Mouse (Mus musculus) CH12.LX (cell line): ENCODE measurements around the gene A030005K14Rik. TPM values are rescaled to one million over a fixed set of nuclear protein-coding genes. Genes with fewer than 3 reads are reported as not detected.

Experiments
- DNase-seq: peaks from one replicate; pipeline ENCODE4 v3.0.0-alpha.2; 2013; ENCODE audit errors: extremely low read depth
- H3K27ac ChIP-seq: 2 replicates; pipeline ENCODE4 v1.5.1; 2012; ENCODE audit warnings: low read depth, mild to moderate bottlenecking, control low read depth, moderate library complexity; ENCODE audit not compliant: insufficient read depth
- H3K27me3 ChIP-seq: replicated peaks from 2 replicates; pipeline ENCODE3; 2012; ENCODE audit warnings: inconsistent platforms
- H3K36me3 ChIP-seq, 2 experiments: replicated peaks in 1 of 2; 2 replicates each; pipeline versions ENCODE3 to v1.6.1; 2012; ENCODE audit warnings: inconsistent platforms in 1 of 2, low read length in 1 of 2, mild to moderate bottlenecking in 1 of 2, mixed read lengths in 1 of 2, moderate library complexity in 1 of 2; ENCODE audit not compliant: control insufficient read depth in 1 of 2, insufficient read depth in 1 of 2
- H3K4me1 ChIP-seq, 2 experiments: 2 replicates each; pipeline ENCODE4 v1.6.1; 2012; ENCODE audit warnings: inconsistent platforms in 1 of 2, moderate library complexity in 1 of 2; ENCODE audit not compliant: insufficient read depth in 2 of 2, control insufficient read depth in 1 of 2
- H3K4me2 ChIP-seq: 2 replicates; pipeline ENCODE4 v1.6.1; 2012; ENCODE audit warnings: low read depth, mild to moderate bottlenecking, control low read depth; ENCODE audit not compliant: poor library complexity, insufficient read depth, severe bottlenecking
- H3K4me3 ChIP-seq, 3 experiments: fragments of 150-350 bp in 1 of 3; sonication (generic) in 1 of 3; replicated peaks in 1 of 3; 2 replicates each; pipeline versions ENCODE3 to v1.5.1; 2011 to 2012; ENCODE audit warnings: low read depth in 2 of 3, low read length in 2 of 3, mild to moderate bottlenecking in 2 of 3, moderate library complexity in 2 of 3, control low read depth in 1 of 3, improper control_type of control experiment in 1 of 3, inconsistent platforms in 1 of 3, mixed read lengths in 1 of 3; ENCODE audit not compliant: poor library complexity in 1 of 3
- H3K79me2 ChIP-seq: replicated peaks from 2 replicates; pipeline ENCODE4 v1.6.1; 2012; ENCODE audit warnings: mild to moderate bottlenecking, moderate library complexity; ENCODE audit not compliant: control insufficient read depth, poor library complexity, insufficient read depth, severe bottlenecking; ENCODE audit errors: extremely low read depth
- H3K9ac ChIP-seq: 2 replicates; pipeline ENCODE4 v1.6.1; 2012; ENCODE audit warnings: low read depth, mild to moderate bottlenecking, control low read depth, moderate library complexity; ENCODE audit not compliant: insufficient read depth
- H3K9me3 ChIP-seq: replicated peaks from 2 replicates; pipeline ENCODE3; 2012; ENCODE audit warnings: low read length, inconsistent platforms, mixed read lengths
- BHLHE40 ChIP-seq: IDR thresholded peaks from 2 replicates; pipeline ENCODE4 v1.6.1; 2011; ENCODE audit warnings: mild to moderate bottlenecking, low read depth, low read length, improper control_type of control experiment
- CHD1 ChIP-seq: IDR thresholded peaks from 2 replicates; pipeline ENCODE4 v1.6.1; 2012; ENCODE audit warnings: low read depth, low read length, improper control_type of control experiment, inconsistent platforms
- CTCF ChIP-seq, 2 experiments: IDR thresholded peaks in 1 of 2; conservative IDR thresholded peaks in 1 of 2; 2 replicates each; pipeline ENCODE4 v1.5.1; 2011 to 2012; ENCODE audit warnings: low read depth in 2 of 2, low read length in 2 of 2, improper control_type of control experiment in 1 of 2, inconsistent platforms in 1 of 2, mild to moderate bottlenecking in 1 of 2, moderate library complexity in 1 of 2
- EP300 ChIP-seq: IDR thresholded peaks from 2 replicates; pipeline ENCODE4 v1.6.1; 2011; ENCODE audit warnings: low read length, improper control_type of control experiment
- HCFC1 ChIP-seq: IDR thresholded peaks from 2 replicates; pipeline ENCODE4 v1.6.1; 2012; ENCODE audit warnings: low read depth, mild to moderate bottlenecking, inconsistent platforms, low read length, improper control_type of control experiment
- JUN ChIP-seq: IDR thresholded peaks from 2 replicates; pipeline ENCODE4 v1.6.1; 2011; ENCODE audit warnings: low read depth, mild to moderate bottlenecking, low read length, improper control_type of control experiment, moderate library complexity; ENCODE audit not compliant: insufficient read depth
- KAT2A ChIP-seq: IDR thresholded peaks from 2 replicates; pipeline ENCODE4 v1.6.1; 2012; ENCODE audit warnings: low read length, improper control_type of control experiment, inconsistent platforms; ENCODE audit not compliant: insufficient replicate concordance
- MAX ChIP-seq: IDR thresholded peaks from 2 replicates; pipeline ENCODE4 v1.6.1; 2011; ENCODE audit warnings: low read length, improper control_type of control experiment
- MAZ ChIP-seq: IDR thresholded peaks from 2 replicates; pipeline ENCODE4 v1.6.1; 2012; ENCODE audit warnings: low read depth, mild to moderate bottlenecking, inconsistent platforms, low read length, improper control_type of control experiment, moderate library complexity
- MYC ChIP-seq: IDR thresholded peaks from 2 replicates; pipeline ENCODE4 v1.6.1; 2011; ENCODE audit warnings: low read depth, mild to moderate bottlenecking, improper control_type of control experiment, low read length
- NRF1 ChIP-seq: IDR thresholded peaks from 2 replicates; pipeline ENCODE4 v1.6.1; 2014; ENCODE audit warnings: low read depth, mild to moderate bottlenecking, inconsistent platforms, low read length, improper control_type of control experiment, moderate library complexity
- POLR2A ChIP-seq: IDR thresholded peaks from 2 replicates; pipeline ENCODE4 v1.6.1; 2011; ENCODE audit warnings: low read depth, mild to moderate bottlenecking, improper control_type of control experiment, low read length
- RAD21 ChIP-seq: IDR thresholded peaks from 2 replicates; pipeline ENCODE4 v1.6.1; 2011; ENCODE audit warnings: low read depth, mild to moderate bottlenecking, low read length, improper control_type of control experiment, moderate library complexity
- RCOR1 ChIP-seq: conservative IDR thresholded peaks from 2 replicates; pipeline ENCODE4 v1.6.1; 2012; ENCODE audit warnings: low read depth, mild to moderate bottlenecking, inconsistent platforms, low read length, improper control_type of control experiment
- SMC3 ChIP-seq: IDR thresholded peaks from 2 replicates; pipeline ENCODE4 v1.6.1; 2011; ENCODE audit warnings: low read depth, low read length, improper control_type of control experiment
- TBP ChIP-seq: conservative IDR thresholded peaks from 2 replicates; pipeline ENCODE4 v1.6.1; 2011; ENCODE audit warnings: low read depth, low read length, improper control_type of control experiment
- USF1 ChIP-seq: IDR thresholded peaks from 2 replicates; pipeline ENCODE4 v1.6.1; 2014; ENCODE audit warnings: low read depth, mild to moderate bottlenecking, inconsistent platforms, low read length, improper control_type of control experiment
- dilution Hi-C: fragments of 300-500 bp; cut with MboI; formaldehyde crosslinking; loops from 2 replicates; pipeline ENCODE4 v1.14.3; 2020; ENCODE audit warnings: low sequenced_read_pairs; ENCODE audit not compliant: extremely low pct_unique_long_range_greater_than_20kb, extremely low pct_ligation_motif_present
- in situ Hi-C: fragments of 300-500 bp; cut with MboI; formaldehyde crosslinking; loops from 3 replicates; pipeline ENCODE4 v1.14.3; 2019; ENCODE audit warnings: low sequenced_read_pairs, low pct_ligation_motif_present, low pct_unique_long_range_greater_than_20kb, mixed read lengths
- polyA plus RNA-seq: library from polyadenylated mRNA; unstranded; fragments of >175 nt; gene quantifications from 2 replicates; pipeline ENCODE4 v1.2.1, GENCODE M21; 2012; ENCODE audit warnings: low read depth; ENCODE audit not compliant: insufficient read length
- total RNA-seq, 2 experiments: library from RNA; depleted of rRNA; stranded (reverse); fragments of 300-350 nt in 1 of 2; fragments of >200 nt in 1 of 2; gene quantifications; 2 replicates each; pipeline ENCODE4 v1.2.3; 2012 to 2014

The A030005K14Rik gene
- total and polyA plus RNA-seq, 3 experiments: not detected

GRCm38 (mm10) chr1:83058481-83058880, 697 bp downstream of the A030005K14Rik start:
- Histone ChIP-seq H3K36me3 (no peaks in the 10 kb centered on the region), H3K9me3 (no peaks in the 10 kb centered on the region), H3K4me2 (no peak overlapping the region), H3K4me3 (no peak overlapping the region), H3K4me1 (no peaks in the 10 kb centered on the region), H3K79me2 (no peaks in the 10 kb centered on the region), H3K27me3 (no peaks in the 10 kb centered on the region), H3K9ac (no peak overlapping the region), H3K27ac (no peak overlapping the region)
- no peak for DNase-seq
- in situ Hi-C loops (no loop called here), dilution Hi-C loops (no loop called here)
- TF ChIP-seq RCOR1 (no peak), CHD1 (no peak), CTCF (conservative IDR thresholded peaks at IDR 0.05 in 1 of 2, IDR thresholded peaks at IDR 0.05 in 1 of 2; ENCODE audit: low read depth in 2 of 2, low read length in 2 of 2) (no peak), RAD21 (no peak), USF1 (no peak), TBP (no peak), MAZ (no peak), BHLHE40 (no peak)

GRCm38 (mm10) chr1:83044882-83045427, 14.2 kb downstream of the A030005K14Rik start, which contains the start of gene Gm47969:
Gene Gm47969 (plus strand): TSS chr1:83044932.
- Histone ChIP-seq H3K4me3 (no peak within 1 kb of the TSS), H3K27me3 (peaks cover 8% of the 10 kb centered on the region), H3K79me2 (no peaks in the 10 kb centered on the region), H3K36me3 (no peaks in the 10 kb centered on the region), H3K4me1 (peaks cover 5 to 9% of the 10 kb centered on the region in 2 experiments; a peak in 3 of 4 replicates), H3K27ac (no peak within 1 kb of the TSS), H3K9ac (no peak within 1 kb of the TSS), H3K9me3 (no peaks in the 10 kb centered on the region), H3K4me2 (peak within 1 kb of the TSS; percentile 42; the same call in 1 of the 2 replicates)
- dilution Hi-C loops (no loop called here), in situ Hi-C loops (no loop called here)
- DNase-seq: peak; percentile 62
- TF ChIP-seq NRF1 (no peak), RAD21 (peak; percentile 19), JUN (no peak), SMC3 (no peak; the same call in 1 of the 2 replicates), MYC (no peak), HCFC1 (no peak), KAT2A (no peak), POLR2A (no peak), EP300 (no peak), CTCF (conservative IDR thresholded peaks at IDR 0.05 in 1 of 2, IDR thresholded peaks at IDR 0.05 in 1 of 2; ENCODE audit: low read depth in 2 of 2, low read length in 2 of 2) (peak in 1 of 2 experiments; percentile 43; a peak in 2 of 4 replicates), USF1 (no peak), TBP (no peak), MAX (no peak)
- TF ChIP-seq, all 38 proteins: peak for 2
